Mouse (Mus musculus) MEL-GATA-1-ER (cell line): Measurements from ENCODE around the gene Cwc27.
A peak's percentile ranks its signal among the peaks of the same experiment; 100 is the strongest.

Experiments
- DNase-seq: peaks from one replicate; pipeline ENCODE4 v3.0.0-alpha.2; 2012; ENCODE audit warnings: low read depth; ENCODE audit errors: extremely low read depth

Cwc27 gene

DNA sequence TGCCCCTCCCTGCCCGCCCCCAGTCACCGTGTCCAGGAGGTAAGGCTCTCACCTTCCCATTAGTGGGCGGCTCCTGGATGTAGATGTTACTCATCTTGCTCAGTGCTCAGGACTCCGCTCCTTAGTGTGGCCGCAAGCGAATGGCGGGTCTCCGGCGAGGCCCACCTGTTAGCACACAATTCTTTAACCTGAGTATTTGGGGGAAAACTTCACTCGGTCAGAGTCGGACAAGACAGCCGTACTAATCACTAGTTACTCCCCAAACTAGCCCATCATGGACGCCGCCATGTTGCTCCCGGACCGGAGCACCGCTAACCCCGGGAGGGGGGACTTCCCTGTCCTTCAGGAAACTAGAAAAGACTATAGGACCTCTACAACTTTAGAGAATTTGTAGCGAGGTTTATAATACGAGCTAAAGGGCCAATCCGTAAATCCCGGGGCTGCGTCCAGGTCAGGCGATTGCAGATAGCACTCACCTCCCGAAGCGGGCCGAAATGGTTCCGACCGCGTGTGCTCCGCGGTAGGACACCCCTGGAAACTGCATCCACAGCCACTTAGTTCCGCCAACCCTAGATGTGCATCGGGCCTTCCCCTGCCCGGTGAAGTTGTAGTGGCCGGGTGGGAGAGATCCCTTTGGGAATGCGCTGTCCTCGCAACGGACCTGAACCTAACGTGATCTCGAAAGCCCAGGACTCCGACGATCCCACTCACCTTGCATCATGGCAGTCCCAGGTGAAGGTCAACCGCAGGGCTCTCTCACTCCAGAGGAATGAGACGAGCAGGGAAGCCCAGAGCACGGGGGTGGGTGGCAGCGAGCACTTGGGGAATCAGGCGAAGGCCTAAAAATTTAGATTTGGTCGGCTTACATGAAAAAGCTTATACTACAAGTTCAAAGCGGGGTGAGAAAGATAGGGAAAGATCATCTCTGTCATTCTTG, at the start of gene Cwc27:
Cwc27 (minus strand) TSS at position 508 of the 937 bp plus-strand sequence.
- DNase-seq, result peak; percentile 73

DNA sequence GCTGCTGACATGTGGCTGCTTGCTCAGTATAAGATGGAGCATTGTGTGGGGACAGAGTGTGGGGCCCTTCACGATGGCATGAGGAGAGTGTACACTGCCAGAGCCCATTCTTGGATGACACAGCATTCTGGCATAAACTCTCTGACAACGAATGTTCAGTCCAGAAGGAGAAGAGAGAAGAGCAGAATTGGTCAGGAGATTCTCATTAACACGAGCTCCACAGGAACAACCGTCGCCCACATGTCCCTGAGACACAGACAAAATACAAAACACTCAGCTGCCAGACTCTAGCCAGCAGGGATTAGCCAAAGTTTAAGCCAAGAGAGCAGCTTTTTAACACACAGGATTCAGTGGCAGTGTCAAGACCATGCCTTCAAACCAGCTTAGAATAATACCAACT, 49.8 kb upstream of the Cwc27 start:
- DNase-seq, result no peak

DNA sequence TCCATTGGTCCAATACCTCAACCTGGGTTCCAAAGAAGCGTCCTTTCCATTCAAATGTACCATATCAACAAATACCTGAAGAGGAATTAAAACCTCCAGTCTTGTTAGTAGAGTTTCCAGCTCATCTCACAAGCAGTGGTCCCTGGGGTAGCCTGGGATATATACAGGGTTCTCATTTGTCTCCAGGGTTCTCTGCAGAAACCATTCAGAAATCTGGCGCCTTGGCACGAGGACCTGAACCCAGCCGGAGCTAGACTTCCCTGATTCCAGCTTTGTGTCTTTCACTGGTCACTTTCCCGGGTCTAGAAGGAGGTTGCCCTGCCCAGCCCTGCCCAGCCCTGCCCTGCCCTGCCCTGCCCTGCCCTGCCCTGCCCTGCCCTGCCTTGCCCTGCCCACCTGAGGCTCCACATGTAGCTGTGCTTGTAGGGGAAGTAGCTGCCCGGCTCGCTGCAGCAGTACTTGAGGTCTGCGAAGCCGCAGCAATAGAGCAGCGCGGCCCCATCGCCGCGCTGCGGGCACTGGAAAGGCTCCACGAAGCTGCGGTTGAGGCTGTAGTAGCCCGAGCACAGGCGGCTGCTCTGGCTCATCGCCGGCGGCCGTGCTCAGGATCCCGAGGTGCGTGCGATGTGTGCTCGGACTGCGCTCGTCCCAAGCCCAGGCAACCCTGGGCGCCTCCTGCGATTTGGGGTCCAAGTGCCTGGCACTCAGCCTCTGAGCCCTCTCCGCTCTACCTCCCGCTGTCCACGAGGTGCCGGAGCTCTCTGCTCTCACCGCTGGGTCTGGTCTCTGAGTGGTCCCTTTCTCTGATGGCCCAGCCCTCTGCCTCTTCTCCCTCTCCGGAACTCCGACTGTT, 46.4 kb upstream of the Cwc27 start, which contains the start of gene Shisal2b:
Shisal2b (minus strand) TSS at position 767 of the 853 bp plus-strand sequence.
- no peak for DNase-seq

DNA sequence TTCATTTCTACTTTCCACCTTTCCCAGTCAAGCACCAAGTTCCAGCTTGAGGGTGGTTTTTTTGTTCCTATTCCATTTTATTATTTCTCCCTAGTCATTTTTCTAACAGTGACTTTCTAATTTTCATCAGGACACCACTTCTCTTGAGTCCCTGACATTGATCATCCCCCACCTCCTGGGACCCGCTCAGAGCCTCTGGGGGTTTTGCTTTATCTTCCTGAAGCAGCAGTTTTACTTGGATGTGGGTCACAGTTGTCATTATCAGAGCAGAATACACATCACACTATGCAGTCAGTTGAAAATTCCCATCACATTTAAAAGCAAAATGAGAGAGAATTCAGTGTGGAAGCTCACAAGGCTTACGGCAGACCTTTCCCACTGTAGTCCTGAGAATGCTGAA, 36.7 kb upstream of the Cwc27 start:
- DNase-seq, result no peak

DNA sequence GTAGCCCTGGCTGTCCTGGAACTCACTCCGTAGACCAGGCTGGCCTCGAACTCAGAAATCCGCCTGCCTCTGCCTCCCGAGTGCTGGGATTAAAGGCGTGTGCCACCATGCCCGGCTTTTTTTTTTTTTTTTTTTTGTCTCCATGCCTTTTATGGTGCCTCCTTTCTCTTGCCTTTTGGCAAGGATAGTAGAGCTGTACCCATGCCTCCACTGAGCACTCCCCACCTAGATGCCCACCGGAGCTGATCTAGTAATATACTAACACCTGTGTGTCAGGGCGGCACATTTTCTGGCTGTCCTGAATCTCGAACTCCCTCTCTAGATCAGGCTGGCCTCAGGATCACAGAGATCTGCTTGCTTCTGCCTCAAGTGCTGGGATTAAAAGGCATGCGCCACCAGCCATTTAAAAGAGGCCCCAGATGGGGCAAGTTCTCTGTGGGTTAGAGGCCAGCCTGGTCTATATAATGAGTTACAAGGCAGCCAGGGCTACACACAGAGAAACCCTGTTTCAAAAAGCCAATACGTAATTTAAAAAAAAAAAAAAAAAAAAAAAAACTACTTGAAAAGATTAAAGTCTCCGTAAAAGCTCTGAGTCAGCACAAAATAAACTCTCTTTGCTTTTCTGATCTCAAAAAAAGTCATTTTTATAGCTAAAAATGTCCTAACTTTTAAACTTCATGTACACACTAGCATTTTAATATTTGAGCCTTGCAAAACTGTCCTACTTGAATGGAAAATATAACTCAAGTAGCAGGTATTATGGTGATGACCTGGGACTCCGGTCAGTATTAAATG, 26.6 kb upstream of the Cwc27 start:
- no peak for DNase-seq

DNA sequence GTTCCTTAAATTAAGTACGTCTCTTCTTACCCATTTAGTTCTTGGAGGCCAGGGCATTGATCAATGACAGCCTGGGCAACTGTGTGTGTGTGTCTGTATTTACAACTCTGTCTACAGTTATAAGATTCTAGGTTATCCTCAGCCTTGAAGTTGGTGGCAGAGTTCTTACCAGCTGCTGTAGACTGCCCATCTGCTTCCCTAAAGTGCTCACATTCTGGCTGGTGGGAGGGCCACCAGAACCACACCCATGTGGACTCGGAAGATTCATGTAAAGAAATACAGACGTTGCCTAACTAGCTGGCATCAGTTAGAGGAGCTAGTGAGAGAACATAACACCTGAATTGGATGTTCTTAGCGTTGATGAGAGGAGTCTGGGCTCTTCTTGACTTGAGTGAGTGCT, 25.0 kb upstream of the Cwc27 start:
- no peak for DNase-seq

DNA sequence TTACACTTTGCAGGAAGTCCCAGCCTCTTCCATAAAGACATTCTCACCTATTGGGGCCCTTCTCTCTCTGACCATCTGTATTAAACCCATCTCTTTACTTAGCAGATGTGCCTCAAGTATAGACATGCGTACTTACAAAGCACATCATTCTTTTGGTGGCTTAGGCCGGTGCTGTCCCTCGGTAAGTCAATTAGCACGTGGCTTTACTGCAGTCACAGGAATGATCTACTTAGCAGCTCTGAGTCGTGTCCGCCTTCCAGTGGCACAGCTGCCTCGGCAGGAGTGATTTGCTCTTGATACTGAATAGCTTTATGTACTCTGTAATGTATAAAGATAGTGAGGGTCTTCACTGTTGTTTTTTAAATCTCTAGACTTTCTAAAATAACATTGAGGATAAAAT, 20.7 kb upstream of the Cwc27 start:
- DNase-seq, result no peak

DNA sequence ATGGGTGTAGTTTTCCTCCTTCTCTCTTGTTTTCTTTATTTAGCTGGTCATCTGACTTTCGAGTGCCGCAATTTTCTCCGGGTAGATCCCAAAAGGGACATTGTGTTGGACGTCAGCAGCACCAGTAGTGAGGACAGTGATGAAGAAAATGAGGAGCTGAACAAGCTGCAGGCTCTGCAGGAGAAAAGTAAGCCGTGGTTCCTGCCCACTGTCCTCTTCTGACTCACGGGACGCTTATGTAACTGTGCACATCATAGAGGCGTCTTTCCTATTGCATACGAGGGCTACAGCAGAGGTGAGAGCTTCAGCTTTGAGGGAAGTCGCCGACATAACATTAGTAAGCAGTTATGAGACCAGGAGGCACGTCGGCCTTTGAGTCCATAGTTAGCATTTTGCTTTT, 15.9 kb upstream of the Cwc27 start:
- no peak for DNase-seq

DNA sequence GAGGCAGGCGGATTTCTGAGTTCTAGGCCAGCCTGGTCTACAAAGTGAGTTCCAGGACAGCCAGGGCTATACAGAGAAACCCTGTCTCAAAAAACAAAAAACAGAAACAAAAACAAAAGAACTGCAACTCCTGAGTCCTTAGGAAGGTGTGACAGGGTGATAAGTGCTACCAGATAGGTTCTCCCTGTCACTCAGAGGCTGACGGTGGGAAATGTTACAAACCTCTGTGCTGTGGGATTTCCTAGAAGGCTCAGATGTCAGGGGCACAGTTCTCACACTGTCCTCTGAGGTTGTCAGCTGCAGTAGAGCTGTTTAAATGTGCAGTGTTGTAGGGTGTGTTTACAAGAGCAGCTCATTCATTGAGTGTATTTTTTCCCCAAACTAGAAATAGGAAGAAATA, 8.5 kb upstream of the Cwc27 start:
- DNase-seq, result peak; percentile 48

DNA sequence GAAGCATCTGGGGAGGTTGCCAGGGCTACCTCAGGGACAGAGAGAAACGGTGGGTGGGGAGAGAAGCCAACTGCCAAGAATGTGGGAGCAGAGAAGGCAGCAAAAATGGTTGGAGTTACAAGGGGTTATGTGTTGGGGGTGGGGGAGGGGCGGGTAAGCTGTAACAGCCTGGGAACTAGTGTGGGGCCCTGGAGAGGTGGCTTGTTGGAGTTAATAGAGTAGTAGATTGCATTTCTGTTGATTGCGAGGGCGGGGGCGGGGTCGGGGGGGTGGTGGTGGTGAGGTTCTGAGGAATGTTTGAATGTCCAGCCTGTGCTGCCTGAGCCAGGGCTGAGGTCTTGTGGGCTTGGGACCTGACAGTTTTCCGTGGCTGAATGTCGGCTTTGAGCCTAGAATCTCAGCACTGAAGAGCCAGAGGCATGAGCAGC, 5.5 kb upstream of the Cwc27 start:
- peak; percentile 10 for DNase-seq

DNA sequence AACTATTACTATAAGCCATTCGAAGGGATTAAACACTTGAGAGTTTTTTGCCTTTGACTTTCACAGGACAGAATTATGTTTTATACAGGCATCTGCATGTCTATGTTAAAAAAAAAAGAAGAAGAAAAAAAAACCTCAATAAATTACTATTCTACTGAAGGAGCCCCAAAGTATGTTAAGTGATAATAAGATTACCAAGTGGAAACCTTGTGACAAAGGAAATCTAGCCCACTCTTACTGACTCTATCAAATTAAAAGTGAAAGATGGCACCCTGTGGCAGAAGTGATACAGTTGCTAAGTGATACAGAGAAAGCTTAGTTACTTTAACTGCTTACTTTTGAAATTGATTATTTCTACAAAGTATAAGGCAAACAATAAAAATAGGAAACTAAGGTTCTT, 5.0 kb upstream of the Cwc27 start:
- DNase-seq, result peak; percentile 32

DNA sequence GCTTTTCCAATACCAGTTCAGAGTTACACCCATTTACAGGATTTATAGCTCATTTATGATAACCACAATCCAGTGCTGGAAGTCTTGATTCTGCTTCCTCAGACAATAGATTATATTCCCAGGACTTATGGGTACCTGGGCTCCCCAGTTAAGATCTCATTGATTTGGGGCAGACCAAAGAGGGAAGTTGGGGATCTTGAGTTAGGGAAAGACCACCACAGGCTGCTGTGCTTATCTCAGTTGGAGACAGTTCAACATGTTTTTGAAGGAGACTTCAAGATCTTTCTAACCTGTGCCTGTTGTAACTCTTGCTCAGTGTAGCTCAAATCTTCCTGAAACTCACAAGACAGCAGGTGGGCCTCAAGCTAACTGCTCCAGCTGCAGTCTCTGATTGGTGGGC, 4.2 kb upstream of the Cwc27 start:
- peak; percentile 43 for DNase-seq

DNA sequence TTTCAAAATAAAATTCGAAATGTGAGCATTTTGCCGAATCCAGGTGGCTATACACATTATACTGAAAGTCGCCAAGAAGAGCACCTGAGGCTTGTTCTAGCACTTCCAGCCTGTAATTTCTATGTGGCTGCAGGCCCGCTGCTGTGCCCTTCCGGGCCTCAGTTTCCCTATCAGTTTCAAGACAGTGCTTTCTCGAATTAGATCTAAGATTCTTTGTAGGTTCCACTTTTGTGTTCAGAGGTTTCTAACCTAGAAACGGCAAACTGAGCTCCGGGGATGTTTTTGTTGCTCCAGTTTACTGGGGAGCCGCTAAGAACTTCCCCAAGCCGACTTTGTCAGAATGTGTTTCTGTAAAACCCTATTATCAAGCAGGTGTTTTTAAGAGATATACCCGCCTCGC, 754 bp upstream of the Cwc27 start:
- no peak for DNase-seq

DNA sequence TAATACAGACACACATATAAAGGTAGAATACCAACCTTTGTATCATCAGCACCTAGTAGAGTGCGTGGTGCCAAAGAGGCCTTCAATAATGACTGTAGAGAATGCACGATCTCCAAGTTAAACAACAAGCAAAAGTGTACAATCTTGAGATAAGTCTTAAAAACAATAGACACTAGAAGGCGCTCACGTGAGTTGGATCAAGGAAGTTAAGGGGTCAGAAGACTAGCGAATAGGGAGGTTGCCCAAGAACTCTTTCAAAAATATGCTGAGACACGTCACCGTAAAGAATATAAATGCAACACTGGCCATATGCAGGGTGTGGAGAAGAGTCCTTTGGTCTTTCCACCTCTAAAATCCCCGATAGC, 690 bp downstream of the Cwc27 start:
- DNase-seq, result peak; percentile 68

DNA sequence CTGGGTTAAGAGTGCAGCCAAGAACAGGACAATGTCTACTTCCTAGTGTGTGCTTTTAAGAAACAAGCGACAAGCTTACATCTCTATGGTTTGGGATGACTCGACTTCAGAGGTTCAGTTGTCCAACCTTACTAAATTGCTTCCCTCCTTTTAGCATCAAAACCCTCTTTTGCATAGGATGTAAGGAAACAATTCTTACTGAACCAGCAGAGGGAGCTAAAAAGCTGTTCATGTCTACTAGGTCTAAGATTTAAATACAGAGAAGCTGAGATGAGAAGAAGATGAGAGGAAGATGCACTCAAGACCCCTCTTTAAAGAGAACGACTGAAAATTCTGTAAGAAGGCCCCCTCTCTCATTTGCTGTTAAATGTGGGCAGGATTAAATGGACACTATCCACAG, 11.3 kb downstream of the Cwc27 start:
- no peak for DNase-seq

DNA sequence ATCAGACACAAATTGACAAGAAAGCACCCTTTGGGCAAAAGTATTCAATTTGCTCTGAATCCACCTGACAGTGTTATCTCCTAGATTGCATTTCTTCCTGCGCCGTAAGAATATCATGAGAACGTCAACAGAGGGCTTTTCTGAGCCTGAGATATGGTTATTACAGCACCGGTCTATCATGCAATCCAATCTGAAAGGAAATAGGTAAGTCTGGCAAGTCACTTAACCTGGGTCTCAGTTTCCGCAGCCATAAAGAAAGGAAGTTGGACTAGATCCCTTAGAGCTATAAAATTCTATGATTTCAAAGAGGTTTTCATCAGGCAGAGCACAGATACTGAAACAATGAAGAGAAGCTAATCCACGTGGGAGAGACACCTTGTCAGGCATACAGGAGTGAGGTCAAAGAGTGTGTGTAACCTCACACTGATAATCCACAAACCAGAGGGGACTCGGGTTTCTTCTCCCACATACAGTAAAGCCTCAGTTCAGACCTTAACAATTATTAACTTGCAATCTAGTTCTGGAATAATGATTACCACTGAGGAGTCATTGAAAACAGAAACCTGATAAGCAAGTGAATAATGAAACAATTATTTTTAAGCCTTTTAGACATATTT, 17.3 kb downstream of the Cwc27 start:
- DNase-seq, result no peak

DNA sequence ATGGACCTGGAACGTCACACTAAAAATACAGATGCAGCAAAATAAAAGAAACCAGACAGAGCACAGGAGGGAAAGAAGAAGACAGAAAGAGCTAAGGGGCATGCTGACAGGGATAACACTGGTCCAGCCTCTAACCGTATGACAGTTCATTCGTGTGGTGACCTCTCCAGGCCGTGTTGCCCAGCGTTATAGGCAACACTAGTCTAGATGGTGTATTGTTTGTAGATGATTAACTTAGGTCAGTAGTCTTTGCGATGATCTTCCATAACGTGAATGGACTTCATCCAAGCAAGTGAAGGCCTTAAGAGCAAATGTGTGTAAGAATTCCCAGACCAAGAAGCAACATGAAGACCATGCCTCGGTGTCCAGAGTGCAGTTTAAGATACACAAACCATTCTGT, 17.9 kb downstream of the Cwc27 start:
- DNase-seq, result no peak

DNA sequence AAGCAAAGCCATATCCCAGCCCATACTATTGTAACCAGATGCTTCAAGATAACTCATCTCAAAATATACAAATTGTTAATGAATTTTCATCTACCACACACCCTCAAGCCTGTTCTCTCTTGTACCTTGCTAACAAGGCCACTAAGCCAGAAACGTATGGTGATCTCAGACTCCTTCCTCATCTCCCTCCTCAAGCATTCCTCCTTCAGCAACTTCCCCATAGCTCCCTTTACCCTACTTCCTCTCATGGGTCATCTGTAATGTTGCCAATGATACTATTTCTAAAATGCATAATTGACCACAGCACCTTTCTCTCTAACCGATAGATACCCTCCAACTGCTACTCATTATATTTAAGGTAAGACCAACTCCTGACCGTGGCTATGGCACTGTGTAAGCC, 22.5 kb downstream of the Cwc27 start:
- no peak for DNase-seq

DNA sequence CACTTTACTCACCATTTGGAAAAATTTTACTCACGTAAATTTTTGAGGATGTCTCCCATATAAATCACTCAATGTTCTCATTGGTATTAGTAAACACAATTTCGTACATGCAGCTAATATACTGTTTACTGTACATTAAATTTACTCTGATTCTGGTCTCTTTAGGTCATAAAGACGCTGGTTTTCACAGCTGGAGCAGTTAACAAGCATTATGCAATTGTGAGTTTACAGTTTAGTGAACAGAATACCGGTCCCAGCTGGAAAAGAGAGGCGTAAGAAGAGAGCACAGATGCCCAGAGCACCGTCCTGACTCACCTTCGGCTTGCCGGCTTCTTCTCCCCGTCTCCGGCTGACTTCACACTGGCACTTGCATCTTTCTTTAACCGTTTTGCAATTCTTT, 24.8 kb downstream of the Cwc27 start, which contains the start of gene Srek1ip1:
Srek1ip1 (plus strand) TSS at position 301 of the 400 bp plus-strand sequence.
- DNase-seq, result no peak

DNA sequence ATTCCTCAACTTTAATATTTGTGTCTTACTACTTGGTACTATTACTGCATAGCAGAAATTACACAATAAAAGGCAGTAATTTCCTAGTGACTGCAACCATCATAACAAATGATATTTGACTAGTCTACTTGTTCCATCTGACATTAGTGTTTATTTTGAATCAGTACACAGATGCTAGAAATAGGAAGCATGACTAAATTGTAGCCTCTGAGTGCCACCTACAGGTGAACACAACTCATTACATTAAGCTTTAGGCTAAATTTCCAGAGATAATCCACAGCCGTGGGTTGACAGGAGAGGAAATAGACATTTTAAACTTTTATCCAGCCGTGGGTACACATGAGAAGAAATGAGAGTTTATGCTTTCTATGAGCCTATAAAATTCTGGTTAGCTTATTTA, 27.3 kb downstream of the Cwc27 start:
- DNase-seq, result peak; percentile 34

DNA sequence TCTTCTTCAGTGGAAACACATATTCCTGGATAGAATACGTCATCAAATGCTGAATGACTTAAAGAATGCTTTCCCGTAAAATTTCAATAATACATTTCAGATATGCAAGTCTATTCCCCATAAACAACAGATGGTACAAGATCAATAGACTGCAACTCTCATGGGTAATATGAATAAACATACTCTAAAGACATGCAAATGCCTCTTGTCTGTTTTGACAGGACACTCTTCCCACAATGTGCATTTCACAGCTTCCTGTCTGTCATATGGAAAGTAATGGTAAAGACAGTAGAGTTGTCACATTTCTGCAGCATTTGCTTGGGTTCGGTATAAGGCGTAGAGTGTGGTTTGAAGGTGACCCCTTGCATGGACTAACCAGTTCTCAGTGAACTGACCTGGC, 29.7 kb downstream of the Cwc27 start:
- no peak for DNase-seq
